Mouse (Mus musculus): ENCODE measurements around the gene Pbx4.
A peak's percentile ranks its signal among the peaks of the same experiment; 100 is the strongest.

Pbx4 gene

DNA sequence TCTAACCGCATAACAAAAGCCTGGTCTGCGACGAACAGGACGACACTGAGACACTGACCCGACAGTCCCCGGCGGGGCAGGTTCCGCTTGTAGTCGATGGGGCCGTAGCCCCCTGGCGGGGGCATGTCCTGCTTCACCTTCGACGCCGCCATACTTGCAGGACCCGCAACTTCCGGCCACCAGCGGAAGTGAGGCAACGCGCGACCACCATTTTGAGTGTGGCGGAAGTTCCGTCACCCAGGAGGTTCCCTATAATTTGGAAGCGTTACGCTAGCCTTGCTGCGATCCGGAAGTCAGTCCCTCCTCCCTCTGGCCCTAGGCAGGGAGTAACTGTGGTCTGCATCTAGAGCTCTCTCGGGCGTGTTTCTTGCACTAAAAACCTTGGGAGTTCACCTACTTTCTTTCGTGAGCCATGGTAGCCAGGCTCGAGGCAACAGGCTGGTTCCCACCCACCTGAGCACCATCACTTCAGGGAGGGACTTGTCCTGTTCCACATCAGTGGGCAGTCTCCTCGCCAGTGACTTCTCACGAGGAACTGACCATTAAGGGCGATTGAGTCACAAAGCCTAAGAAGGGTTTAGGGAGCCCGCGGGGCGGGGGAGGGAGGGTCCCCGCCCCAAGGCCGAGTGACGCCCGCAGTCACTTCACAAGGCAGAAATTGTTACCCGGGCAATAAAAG, 69.3 kb downstream of the Pbx4 start:
- peak; percentile 89 for DNase-seq (ENCODE audit: low spot score)

DNA sequence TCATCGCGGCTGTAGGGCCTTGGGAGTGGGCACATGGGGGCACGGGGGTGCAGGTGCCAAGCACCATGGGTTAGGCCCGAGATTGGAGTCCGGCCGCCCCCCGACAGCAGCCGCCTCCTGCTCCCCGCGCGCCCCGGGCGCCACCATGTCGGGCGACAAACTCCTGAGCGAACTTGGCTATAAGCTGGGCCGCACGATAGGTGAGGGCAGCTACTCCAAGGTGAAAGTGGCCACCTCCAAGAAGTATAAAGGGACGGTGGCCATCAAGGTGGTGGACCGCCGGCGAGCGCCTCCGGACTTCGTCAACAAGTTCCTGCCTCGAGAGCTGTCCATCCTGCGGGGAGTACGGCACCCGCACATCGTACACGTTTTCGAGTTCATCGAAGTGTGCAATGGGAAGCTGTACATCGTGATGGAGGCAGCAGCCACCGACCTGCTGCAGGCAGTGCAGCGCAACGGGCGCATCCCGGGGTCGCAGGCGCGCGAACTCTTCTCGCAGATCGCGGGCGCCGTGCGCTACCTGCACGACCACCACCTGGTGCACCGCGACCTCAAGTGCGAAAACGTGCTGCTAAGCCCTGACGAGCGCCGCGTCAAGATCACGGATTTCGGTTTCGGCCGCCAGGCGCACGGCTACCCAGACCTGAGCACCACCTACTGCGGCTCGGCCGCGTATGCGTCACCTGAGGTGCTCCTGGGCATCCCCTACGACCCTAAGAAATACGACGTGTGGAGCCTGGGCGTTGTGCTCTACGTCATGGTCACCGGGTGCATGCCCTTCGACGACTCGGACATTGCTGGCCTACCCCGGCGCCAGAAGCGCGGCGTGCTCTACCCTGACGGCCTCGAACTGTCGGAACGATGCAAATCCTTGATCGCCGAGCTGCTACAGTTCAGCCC, 70.1 kb downstream of the Pbx4 start, which contains the start of the genes Tssk6, Ndufa13 and Yjefn3:
Gene Tssk6 (plus strand): TSS at position 22 of the 900 bp plus-strand sequence.
Gene Ndufa13 (minus strand): TSS at position 396 of the 900 bp plus-strand sequence.
Gene Yjefn3 (minus strand): TSS at position 550 of the 900 bp plus-strand sequence.
- no peak for DNase-seq (ENCODE audit: low spot score)

DNA sequence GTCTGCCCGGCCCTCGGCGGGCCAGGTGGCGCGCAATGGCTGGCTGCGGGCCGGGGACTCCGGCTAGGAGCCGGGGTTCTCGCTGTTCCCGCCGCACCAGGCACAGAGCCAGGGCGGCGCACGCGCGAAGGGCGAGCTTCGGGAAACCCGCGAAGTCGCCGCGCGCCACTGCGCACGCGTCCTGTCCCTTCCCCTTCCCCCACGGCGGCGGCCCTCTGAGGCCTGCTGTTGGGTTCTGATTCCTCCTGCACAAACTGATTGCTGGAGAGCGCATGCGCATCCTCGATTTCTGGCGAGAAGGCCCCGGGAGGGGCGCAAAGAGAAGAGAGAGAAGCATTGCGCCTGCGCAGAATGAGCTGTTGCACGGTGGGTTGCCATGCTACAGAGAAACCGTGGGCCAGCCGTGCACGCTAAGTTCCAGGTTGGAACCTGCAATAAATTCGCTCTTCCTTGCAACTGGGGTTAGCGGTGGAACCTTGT, 70.8 kb downstream of the Pbx4 start:
- DNase-seq (ENCODE audit: low spot score), result peak; percentile 96

DNA sequence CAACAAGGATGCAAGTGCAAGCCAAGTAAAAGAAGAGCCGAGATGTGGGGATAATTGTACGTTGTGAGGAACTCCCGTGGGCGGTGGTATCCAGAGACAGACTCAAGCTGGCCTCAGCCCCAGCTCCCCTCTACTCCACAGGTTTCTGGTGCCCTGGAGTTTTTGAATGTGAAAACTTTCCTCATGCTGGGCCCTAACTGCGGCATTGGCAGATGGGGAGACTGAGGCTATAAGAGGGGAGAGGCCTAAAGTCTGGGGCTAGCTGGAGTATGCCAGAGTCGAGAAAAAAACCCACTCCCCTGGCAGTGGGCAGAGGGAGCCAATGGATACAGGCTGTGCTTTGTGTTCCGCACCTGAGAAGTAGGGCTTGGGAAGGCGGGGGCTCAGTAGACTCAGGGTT, 71.8 kb downstream of the Pbx4 start:
- no peak for DNase-seq (ENCODE audit: low spot score)

DNA sequence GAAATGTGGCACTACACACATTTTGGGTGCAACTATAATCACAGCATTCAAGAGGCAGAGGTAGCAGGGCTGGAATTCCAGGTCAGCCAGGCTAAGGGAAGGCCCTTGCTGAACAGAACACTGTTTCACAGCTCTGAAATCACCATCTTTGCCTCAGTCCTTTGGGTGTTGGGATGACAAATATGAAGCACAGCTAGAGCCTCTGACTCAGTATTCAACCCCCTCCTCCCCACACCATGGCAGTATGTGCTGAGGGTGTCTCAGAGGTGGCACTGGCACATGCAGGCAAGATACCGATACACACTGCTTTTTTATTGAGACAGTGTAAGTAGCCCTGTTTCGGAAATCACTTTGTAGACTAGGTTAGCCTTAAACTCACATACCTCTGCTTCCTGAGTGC, 74.0 kb downstream of the Pbx4 start:
- DNase-seq (ENCODE audit: low spot score), result no peak

DNA sequence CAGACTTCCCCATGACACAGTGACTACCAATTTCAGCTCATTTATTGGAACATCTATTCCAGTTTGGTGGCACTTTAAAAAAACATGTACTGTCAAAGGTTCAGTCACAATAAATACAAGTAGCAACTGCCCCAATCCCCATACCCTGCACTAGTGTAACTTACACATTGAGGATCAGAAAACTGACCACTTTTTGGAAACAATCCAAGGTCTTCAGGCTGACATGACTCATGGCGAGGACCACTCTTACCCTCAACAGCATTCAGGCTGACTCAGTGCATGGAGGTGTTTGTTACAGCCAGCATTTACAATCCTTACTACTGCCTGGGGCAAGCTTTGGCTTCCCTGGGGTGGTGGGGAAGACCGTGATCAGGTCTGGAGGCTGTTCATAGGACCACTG, 74.8 kb downstream of the Pbx4 start:
- DNase-seq (ENCODE audit: low spot score), result no peak

DNA sequence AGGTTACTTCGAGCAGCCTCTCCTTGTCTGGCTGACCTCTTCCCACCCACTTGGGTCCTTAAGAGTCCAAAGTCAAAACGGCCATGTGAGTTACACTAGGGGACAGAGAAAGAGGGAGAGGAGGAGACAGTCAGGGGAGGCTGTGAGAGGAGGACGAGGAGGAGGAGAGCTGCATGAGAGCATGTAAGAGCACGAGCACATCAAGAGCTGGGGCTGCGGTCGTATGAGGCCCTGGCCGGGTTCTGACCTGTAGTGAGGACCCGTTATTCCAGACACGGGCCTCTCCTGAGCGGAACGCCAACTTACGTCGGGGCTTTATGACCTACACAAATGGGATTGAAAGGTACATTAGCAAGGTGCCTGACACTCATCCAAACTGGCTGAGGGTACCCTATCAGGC, 79.6 kb downstream of the Pbx4 start:
- DNase-seq (ENCODE audit: low spot score), result no peak

DNA sequence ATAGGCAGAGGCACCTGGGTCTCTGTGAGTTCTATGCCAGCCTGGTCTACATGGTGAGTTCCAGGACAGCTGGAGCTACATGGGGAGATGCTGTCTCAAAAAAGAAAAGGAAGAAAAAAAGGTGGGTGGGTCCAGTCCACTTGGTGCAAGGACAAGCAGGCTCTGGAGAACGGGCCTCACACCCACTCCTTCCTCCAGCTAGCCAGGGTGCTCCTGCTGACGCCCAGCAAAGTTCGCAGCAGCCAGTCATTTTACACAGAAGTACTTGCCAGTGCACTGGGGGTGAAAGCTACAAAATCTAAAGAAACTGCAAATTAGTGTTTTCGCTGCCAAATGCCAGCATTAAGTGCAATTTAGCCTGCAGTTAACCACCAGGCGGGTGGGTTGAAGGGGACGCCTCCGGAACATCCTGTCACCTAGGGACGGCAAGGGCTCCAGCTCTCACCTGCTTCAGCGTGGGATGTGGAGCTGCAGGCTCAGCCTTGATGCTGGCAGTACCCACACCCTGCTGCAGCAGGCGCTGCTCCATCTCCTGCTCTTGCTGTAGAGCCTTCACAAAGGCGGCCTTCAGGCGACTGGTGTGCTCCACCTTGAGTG, 80.3 kb downstream of the Pbx4 start:
- no peak for DNase-seq (ENCODE audit: low spot score)

DNA sequence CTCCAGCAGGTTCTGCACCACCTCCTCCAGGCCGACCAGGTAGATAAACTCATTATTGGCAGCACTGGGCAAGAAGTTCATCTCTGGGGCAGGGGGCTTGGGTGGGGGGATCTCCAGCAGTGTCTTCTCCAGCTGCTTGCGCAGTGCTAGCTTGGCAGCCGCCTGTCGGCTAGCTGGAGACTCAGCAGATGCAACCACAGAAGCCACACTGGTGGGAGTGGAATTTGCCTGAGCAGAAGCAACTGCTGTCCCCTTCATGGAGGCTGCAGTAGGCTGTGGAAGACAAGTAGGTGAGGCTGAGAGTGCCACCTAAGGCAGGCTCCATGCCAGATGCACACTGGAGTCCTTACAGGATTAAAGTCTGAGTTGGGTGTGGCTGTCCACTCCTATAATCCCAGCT, 82.2 kb downstream of the Pbx4 start:
- DNase-seq (ENCODE audit: low spot score), result no peak

DNA sequence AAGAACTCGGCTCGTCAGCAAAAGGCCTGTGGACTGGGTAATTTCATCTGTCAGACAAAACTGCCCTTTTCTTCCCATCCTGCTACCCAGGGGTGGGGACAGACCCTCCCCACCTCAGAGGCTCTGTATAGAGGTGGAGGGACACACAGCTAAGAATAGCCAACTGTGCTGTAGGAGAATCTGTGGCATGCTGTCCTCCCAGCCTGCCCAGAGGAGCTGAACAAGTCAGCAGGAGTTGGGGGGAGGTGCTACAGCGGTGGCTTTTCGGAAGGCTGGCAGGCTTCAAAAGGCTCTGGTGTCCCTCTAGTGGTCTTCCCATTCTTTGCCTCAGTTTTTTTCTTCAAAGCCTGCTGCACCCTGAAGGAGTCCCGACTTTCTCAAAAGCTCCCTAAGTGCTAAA, 83.5 kb downstream of the Pbx4 start:
- DNase-seq (ENCODE audit: low spot score), result no peak

DNA sequence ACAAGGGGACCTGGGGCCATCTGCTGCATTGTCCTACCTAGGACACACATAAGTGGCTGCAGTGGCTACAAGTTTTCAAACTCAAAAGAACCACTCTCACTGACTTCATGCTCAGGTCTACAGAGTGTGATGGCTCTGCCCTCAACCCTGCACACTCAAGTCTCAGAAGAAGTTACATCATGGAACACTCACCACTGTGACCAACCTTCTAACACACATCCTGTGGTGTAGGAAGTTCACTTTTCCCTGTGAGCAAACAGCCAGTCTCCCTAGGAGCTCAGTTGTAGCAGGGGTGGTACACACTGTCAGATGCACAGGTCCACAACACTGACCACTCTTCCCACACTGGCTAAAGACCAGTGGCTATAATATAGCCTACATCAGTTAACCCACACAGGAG, 86.2 kb downstream of the Pbx4 start:
- no peak for DNase-seq (ENCODE audit: low spot score)

DNA sequence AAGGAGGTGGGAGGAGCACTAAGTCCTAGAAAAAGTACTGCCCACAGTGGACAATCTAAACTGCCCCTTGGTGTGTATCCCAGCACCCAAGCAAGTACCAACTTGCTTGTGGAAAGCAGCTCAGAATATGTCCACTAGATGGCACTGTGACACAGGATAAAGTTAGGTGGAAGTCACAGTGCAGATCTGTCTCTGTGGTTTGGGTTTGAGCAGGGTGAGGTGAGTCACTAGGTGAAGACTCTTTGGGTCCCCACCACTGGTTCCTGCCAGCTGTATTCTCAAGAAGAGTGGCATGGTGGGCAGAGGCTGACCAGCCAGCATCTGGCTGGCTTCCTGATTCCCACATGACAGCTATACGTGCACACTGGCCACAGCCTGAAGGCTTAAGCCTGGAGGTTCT, 86.7 kb downstream of the Pbx4 start:
- DNase-seq (ENCODE audit: low spot score), result no peak

DNA sequence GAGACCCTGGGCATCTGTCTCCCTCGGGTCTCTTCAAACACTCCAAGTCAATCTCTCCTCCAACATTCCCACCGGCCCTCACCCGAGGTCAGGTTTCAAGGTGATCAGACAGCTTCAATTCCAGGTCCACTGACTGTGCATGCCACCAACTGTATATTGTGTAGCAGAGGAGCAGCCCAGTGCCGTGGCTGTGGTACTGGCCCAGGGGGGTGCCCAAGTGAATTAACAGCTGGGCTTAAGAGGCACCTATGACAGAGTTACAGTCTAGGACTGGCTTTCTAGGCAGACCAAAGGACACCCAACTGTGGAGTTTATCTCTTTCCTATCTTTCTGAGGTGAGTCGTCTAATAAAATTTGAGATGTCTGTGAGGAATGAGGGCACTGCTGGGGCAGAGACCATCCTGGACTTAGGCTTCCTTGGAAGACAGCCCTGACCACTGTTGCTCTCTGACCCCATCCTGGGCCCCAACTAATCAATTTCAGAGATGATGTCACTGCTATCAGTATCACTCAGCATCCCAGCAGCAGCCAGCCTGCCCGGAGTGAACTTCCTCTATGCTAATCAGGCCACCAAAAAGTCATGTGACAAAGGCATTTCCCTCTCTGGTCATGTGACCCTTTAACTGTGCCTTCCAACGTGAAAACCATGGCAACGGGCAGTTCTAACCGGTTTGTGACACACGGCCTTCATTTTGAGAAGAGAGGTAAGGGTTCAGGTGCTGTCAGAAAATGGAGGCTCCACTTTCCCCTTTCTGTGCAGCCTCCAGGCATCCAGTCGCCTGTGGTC, 87.8 kb downstream of the Pbx4 start:
- DNase-seq (ENCODE audit: low spot score), result no peak

DNA sequence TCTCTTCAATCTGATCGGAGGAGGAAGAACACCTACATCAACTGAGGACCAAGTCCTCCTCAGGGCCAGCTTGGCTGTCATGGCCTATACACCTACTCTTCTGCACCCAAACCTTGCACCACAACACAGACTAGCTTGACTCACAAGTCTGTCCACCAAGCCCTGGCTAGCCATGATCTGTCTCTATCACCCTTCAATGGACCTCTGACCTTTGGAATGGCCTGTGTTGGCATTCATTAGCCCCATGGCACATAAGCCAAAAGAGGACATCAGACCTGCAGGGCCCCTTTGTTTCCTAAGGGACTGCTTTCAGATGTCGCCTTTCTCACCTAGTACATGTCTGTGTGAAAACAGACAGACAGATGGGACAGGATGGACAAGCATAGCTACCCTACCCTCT, 88.8 kb downstream of the Pbx4 start:
- no peak for DNase-seq (ENCODE audit: low spot score)

Data from urinary bladder, postnatal 10 days (tissue).